Mouse (Mus musculus) natural killer cell, adult 2 months (primary cell): ENCODE measurements around the gene Pip4p1.
A peak's percentile ranks its signal among the peaks of the same experiment; 100 is the strongest.
"Not testable (repeated sequence)": the region's sequence is repeated elsewhere in the genome, so short reads cannot be mapped to it uniquely, and the experiment has no call there.

Experiments used
- DNase-seq, 2 experiments: peaks; one replicate each; pipeline ENCODE4 v3.0.0; 2022; ENCODE audit warnings: low spot score in 2 of 2

The Pip4p1 gene

GRCm38 (mm10) chr14:50930754-50931492 is at the start of gene Pip4p1, which contains the start of gene Pnp:
Gene Pip4p1, minus strand, starts transcription at chr14:50930856.
Gene Pnp, plus strand, starts transcription at chr14:50931082.
- peak; percentile 100 for DNase-seq

DNA sequence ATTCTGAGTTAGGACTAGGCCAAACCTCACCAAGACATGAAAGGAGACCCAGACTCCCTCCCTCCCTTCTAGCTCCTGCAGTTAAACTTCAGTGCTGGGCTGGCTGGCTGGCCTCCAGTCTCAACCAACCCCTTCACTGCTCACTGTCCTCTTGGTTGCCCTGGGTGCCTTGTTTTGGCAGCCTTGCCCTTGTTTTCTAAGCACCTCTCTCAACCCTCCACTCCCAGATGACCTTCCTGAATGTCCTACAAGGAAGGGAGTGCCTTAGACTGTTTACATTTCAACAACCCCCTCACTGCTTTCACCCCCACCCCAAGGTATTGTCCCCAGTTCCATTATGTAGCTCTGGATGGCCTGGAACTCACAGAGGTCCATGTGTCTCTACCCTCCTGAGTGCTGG is 49.0 kb upstream of the Pip4p1 start:
- no peak for DNase-seq

GRCm38 (mm10) chr14:50978451-50978850 is 47.8 kb upstream of the Pip4p1 start:
- DNase-seq, result not testable (repeated sequence)

- DNase-seq, result no peak
Measured at GRCm38 (mm10) chr14:50976674-50977073, 46.0 kb upstream of the Pip4p1 start.

DNA sequence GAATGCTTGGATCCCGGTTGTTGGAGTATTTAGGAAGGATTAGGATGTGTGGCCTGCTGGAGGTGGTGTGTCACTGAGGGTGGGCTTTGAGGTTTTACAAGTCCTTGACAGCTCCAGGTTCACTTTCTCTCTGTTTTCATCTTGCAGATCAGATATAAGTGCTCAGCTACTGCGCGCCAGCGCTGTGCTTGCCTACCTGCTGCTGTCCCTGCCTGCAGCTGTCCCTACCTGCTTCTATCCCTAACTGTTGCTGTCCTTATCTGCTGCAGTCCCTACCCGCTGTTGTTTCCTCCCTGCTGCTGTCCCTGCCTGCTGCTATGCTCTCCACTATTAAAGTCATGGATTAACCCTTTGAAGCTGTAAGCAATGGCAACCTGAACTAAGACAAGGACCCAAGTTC is 44.3 kb upstream of the Pip4p1 start:
- DNase-seq, result no peak

- no peak for DNase-seq
Measured at GRCm38 (mm10) chr14:50973700-50974099, 43.0 kb upstream of the Pip4p1 start.

DNA sequence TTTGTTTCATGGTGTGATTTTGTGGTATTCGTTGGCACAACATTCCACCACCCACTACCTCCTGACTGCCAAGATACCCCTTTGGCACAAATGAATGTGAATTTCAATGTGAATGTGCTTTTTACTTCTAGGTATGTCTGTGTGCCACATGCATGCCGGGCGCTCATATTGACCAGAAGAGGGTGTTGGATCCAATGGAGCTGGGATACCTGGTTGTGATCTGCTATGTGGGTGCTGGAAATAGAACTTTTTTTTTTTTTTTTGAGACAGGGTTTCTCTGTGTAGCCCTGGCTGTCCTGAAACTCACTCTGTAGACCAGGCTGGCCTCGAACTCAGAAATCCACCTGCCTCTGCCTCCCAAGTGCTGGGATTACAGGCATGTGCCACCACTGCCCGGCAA is 42.4 kb upstream of the Pip4p1 start:
- DNase-seq, result not testable (repeated sequence)

DNA sequence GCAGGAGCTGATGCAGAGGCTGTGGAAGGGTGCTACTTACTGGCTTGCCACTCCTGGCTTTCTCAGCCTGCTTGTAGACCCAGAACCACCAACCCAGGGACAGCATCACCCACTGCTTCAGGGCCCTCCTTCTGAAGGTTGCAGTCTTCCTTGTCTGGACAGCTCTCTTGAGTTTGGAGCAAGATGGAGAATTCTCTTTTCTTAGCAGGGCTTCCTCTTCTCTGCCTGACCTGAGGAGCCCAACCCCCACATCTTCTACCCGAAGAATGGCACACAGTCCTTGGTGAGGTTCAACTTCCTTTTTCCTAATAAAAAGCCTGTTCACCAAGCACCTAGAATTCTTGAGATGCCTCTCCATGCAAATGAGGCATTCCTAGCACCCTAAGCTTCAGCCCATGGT is 40.2 kb upstream of the Pip4p1 start:
- DNase-seq, result no peak

DNA sequence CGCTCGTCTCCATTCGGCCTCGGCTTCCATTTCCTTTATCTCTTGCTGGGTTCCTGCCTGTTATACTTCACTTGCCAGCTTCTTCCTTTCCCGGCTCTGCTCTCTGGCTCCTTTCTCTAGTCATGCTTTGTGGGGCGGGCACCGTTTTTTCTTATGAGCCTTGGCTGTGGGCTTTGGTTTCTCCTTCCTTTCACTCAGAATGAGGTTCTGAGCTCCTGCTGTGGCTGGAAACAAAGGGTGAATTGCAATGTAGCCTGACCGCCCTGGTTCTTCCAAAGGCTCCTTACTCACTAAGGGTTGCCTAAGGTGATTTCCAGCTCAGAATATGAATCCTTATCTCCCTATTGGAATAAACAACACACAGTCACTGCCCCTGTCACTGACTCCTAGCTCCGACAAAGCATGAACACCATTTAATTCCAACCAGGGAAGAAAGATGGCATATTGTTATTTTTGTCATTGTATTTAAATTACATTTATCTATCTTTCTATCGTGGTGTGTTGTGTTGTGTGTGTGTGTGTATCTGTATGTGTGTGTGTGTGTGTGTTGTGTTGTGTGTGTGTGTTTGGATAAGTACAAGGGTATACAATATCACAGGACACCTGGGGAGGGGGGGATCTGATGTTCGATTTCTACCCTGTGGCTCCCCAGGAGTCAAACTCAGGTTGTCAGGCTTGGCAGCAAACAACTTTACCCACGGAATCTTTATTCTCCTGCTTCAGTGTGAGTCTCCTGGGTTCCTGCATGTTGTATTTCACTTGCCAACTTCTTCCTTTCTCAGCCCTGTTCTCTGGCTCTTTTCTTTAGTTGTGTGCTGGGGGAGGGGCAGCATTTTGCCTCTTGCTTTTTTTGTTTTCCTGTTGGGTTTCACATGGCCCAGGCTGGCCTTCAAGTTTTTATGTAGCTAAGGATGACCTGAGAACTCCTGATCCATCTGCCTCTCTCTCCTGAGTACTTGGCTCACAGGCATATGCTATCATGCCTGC is 39.2 kb upstream of the Pip4p1 start:
- DNase-seq, result no peak

GRCm38 (mm10) chr14:50969041-50969440 is 38.4 kb upstream of the Pip4p1 start:
- DNase-seq, result no peak

DNA sequence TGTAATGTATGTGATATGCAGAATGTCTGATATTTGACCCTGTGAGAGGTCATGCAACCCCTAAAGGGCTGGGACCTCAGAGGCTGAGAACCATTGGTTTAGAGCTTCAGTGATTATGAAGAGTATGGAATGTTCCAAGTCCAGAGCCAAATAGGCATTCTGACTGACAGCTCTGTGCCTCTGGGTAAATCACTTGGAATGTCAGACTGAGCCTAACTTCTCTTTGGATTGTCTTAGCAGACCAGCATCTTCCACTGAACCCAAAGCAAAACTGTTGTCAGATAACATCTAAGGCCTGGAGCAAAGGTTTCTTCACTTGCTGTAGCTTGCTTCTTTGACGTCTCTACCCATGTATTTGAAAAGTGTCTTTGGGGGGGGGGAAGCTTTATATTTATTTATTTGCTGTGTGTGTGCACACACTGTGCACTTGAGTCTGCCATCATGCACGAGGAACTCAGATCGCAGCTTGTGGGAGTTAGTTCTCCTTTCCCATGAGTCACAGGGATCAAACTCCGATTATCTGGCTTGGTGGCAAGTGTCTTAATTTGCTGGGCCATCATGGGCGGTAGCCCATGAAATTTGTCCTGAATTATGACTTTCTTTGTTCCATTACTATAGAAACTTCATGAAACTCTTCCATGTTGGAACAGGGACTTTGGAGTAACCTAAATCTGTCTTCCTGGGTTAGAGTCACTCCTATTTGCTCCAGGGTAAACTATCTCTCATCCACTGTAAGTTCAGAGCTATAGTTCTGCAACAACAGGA is 37.7 kb upstream of the Pip4p1 start:
- DNase-seq, result no peak

DNA sequence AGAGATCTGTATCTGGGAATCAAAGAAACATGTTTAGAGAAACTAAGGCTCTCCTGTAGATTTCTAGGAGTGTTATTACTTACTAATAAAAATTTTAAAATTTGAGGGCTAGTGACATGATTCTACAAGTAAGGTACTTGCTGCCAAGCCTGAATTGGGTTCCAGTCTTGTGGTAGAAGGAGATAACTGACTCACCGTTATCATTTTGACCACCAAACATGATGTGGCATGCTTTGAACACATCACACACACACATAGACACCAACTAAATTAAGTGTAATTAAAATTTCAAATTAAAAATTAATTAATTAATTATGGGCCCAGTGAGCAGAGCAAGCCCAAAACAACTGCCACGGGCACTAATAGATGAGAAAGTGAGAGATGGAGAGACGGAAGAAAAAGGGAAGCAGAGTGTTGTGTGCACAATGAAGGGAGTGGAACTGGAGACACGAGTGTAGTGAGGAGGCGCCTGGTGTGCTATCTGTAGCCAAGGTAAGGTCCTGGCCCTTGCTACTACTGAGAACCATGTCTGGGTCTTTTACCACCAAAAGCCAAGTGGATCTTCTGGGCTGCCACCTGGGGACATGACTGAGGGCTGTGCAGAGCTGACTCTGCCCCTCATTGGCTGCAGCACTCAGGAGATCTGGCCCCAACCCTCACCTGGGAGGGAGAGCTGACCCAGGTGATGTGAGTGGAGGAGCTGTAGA is 27.8 kb upstream of the Pip4p1 start:
- not testable (repeated sequence) for DNase-seq

- not testable (repeated sequence) for DNase-seq
Measured at GRCm38 (mm10) chr14:50957146-50957545, 26.5 kb upstream of the Pip4p1 start.

DNA sequence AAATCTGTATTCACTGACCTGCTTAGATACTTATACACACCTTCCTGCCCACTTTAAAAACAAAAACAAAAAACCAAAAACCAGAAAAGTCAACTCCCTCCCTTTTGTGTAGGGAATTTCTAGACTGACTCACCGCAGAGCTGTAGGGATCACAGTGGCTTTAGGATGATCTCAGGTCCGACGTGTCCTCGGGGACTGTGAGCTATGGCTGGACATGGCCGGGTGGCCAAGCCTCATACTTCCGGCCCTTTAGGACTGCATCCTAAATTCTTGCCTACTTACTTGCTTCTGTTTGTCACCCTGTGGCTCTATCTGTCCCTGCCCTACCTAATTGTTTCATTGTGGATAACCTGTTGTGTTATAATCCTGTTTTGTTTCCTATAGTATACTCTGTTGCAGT is 26.1 kb upstream of the Pip4p1 start:
- DNase-seq, result not testable (repeated sequence)

GRCm38 (mm10) chr14:50955942-50956508 is 25.4 kb upstream of the Pip4p1 start, which contains the start of gene Pnp2:
Gene Pnp2, plus strand, starts transcription at chr14:50955992.
- DNase-seq, result peak; percentile 53 to 63

DNA sequence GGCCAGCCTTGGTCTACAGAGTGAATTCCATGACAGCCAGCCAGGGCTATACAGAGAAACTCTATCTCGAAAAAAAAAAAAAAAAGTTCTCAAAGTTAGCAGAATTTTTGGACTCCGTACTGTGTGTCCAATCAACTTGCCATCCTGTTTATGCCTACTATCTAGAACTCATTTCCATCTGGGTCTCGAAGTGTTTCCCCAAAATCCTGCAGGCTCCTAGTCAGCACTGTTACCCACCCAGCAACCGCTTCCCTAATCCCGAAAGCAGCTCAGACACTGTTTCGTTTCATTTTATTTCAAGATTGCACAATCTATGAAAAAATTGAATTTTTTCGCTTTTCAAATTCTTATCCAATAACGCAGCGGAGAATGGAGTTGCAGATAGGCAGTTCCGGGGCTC is 24.8 kb upstream of the Pip4p1 start:
- DNase-seq, result no peak

DNA sequence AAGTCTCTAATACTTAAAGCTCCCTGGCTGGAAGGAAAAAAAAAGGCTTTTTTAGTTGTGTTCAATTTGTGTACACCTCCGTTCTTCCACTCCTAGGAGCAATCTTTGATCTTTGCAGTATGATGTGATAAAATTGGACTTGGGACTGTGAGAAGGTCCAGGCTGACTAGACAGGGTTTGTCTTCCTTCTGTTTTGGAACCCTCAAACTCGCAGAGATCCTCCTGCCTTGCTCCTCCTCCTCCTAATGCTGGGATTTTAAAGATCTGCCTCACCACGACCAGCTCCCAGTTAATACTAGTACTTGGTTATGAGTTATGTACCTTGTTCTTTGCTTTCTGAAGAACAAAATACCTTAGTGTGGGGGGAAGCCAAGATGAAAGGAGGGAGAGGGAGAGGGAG is 14.9 kb upstream of the Pip4p1 start:
- not testable (repeated sequence) for DNase-seq

DNA sequence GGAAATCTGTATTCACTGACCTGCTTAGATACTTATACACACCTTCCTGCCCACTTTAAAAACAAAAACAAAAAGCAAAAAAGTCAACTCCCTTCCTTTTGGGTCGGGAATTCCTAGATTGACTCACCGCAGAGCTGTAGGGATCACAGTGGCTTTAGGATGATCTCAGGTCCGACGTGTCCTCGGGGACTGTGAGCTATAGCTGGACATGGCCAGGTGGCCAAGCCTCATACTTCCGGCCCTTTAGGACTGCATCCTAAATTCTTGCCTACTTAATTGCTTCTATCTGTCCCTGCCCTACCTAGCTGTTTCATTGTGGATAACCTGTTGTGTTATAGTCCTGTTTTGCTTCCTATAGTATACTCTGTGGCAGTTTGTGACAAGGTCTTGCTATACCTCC is 14.4 kb upstream of the Pip4p1 start:
- not testable (repeated sequence) for DNase-seq

- not testable (repeated sequence) for DNase-seq
Measured at GRCm38 (mm10) chr14:50944668-50945033, 14.0 kb upstream of the Pip4p1 start.

- DNase-seq, result peak; percentile 91
Measured at GRCm38 (mm10) chr14:50943932-50944667, 13.4 kb upstream of the Pip4p1 start, which contains the start of gene Gm49342. Gene Gm49342, plus strand, starts transcription at chr14:50944517.
